Mouse (Mus musculus) B cell, adult 2 months (primary cell): ENCODE measurements around the gene Arid5a.
A peak's percentile ranks its signal among the peaks of the same experiment; 100 is the strongest.

ENCODE experiments used
- DNase-seq, 2 experiments: peaks; one replicate each; pipeline ENCODE4 v3.0.0; 2022

Arid5a gene

DNA sequence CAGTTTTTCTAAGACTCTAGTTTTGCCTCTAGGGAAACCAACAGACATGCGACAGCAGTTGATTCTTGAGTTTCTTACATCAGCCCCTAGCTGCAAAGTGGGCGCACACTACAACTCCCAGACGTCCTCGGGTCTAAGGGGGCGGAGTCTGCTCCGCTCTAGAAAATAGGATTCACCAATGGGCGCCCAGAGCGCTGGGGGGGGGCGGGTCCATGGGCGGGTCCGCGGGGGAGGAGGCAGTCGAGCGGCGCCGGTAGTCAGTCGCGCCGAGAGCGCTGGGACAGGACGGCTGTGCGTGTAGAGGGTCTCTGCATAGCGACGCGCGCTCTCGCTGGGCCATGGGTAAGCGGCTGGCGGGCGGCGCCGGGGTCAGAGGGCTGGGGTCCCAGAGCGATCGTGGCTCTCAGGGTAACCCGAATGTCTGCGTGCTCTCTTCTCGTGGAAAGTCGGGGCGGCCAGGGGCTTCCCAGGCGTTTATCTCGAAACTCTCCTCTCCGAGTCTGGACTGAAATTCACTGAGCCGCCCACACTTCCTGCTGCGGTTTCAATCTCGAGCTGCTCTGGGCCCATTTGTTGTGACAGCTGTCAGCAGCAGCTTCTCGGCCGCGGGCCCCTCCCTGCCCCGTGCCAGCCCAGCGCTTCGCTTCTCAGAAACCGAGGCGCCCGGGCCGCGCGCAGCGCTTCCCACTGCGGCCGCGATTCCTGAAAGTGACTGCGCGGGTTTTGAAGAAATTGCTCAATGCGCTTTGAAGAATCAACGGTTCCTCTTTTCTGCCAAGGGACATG is at the start of gene Arid5a:
Arid5a (plus strand) TSS at position 239 of the 786 bp plus-strand sequence.
- peak; percentile 93 to 94 for DNase-seq

DNA sequence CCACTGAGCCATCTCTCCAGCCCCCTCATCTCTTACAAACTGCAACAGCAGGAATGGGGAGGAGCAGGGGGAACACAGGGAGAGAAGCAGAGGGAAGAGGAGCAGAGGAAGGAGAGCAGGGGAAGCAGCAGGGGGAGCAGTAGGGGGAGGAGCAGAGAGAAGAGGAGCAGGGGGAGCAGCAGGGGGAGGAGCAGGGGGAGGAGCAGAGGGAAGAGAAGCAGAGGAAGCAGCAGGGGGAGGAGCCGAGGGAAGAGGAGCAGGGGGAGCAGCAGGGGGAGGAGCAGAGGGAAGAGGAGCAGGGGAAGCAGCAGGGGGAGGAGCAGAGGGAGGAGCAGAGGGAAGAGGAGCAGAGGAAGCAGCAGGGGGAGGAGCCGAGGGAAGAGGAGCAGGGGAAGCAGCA is 48.9 kb upstream of the Arid5a start:
- no peak for DNase-seq

GRCm38 (mm10) chr1:36259281-36259680 is 48.3 kb upstream of the Arid5a start:
- DNase-seq: no peak

DNA sequence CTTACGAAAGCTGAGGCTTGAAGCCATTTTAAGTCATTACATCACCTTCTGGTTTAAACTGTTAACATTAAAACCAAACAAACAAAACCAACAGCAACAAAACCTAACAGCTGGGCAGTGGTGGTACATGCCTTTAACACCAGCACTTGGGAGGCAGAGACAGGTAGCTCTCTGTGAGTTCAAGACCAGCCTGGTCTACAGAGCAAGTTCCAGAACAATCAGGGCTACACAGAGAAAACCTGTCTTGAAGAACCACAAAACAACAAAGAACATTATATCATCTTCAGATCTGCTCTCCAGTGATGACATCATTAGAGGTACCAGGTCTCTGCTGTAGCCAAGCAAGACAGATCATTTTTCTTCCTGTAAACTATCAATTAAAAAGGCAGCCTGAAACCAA is 47.1 kb upstream of the Arid5a start:
- DNase-seq: no peak

GRCm38 (mm10) chr1:36261708-36262504 is 45.6 kb upstream of the Arid5a start:
- DNase-seq: peak; percentile 74 to 78

DNA sequence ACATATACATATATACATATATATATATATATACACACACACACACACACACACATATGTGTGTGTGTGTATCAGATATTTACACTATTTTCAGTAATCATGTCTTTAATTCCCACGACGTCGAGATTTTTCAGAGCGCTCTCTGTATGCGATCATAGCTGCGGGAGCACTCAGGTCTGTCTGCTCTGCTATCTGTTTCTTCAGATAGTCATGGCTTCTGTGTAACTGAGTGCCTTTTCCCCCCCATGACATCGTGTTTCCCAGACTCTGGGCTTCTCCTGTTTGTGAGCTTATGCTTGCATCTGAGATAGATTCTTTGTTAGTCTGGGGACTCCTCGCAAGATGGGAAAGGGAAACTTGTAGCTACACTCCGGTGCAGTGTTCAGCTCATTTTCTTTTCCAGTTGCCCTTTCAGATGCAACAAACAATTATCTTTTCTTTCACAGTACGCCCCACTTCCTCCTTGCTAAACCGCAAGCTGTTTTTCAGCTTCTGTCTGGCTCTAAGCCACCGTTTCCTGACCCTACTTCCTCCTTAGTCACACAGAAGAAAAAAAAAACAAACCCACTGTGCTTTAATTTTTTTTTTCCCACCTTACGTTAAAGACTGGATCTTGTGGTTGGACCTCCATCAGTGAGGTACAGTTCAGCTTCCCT is 43.6 kb upstream of the Arid5a start:
- peak; percentile 74 to 80 for DNase-seq

- DNase-seq: no peak
These were observed 41.2 kb upstream of the Arid5a start for GRCm38 (mm10) chr1:36266293-36266692.

- no peak for DNase-seq
These were observed 39.9 kb upstream of the Arid5a start for GRCm38 (mm10) chr1:36267595-36267994.

DNA sequence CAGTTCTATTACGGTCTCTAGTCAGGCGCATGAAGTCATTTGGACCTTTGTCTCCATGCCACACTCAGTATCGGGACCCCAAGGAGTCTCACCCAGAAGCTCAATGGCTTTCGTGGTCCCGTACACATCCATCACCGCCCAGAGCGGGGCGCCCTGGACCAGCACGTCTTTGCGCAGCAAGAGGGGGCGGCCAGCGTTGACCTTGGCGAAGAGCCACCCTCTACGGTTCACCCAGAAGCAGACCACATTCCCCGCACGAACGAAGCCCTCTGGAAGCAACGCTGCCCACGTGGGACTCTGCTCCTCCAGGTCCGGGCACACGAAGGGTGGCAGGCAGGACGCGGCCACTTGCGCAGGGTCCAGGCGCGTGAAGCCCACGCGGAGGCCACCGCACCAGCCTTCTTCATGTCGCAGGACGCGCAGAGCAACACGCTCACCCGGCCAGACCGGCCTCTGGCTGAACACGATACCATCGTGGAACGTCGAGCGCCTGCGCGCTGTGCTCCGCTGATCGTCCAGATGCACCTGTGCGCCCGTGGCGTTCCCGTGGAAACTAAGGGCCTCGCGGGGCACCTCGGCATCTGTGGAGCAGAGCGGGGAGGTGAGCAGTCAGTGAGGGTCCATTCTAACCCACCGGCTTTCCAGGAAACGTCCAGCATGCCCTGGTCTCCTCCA is 38.3 kb upstream of the Arid5a start:
- DNase-seq: no peak

DNA sequence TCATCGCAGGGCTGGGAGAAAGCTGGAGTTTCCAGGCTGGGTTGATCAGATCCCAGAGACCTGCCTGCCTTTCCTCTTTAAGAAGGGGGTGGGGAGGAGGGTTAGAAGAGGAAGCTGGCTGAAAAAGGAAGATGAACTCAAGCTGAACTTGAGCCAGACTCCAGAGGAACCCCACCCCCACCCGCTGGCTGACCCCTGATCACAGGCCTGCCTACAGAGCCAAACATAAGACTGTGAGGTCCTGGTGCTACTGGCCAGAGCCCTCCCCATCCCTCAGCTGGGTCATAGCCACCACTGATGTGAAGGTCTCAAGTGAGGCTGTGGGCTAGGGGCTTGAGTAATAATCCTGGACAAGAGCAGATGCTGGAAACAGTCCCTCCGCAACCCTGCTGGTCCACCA is 36.9 kb upstream of the Arid5a start:
- no peak for DNase-seq

- DNase-seq: peak in 1 of 2 experiments; percentile 39
These were observed 35.9 kb upstream of the Arid5a start for GRCm38 (mm10) chr1:36271516-36272230.

DNA sequence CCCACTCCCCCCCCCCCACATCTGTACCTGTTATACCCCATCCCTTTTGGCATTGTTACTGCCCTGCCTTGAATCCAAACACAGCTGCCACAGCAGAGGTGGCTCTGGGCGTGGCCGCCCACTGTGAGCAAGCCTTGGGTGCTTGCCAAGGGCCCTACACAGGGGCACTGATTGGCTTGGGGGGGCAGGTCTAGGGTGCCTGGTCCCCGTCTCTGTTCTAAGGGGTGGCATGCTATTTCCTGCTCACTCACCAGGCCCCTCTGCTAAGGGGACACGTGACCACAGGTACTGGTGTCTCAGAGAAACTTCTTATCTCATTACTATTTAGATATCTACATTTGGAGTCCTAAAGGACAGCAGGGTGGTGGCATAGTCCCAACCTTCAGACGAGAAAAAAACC is 35.0 kb upstream of the Arid5a start:
- peak; percentile 75 to 78 for DNase-seq

GRCm38 (mm10) chr1:36273288-36273687 is 34.2 kb upstream of the Arid5a start:
- peak; percentile 78 to 84 for DNase-seq

DNA sequence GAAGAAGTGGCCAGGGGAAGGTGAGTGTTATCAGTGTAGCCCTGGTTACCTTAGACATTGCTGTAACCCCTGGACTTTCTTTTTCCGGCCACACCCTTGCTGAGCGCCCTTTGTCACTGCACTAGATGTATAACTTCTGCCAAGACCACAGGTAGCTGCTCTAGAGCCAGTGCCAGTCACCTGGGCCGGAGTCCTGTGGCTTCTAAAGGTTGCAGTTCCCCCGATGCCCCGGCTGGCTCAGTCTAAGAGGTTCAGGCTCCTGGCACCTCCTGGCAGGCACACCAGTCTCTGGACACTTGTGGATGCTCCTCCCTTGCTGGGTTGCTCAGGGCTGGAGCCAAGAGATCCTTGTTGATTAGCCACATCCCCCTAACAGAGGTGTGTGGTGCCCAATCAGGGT is 33.1 kb upstream of the Arid5a start, which contains the start of gene Neurl3:
Neurl3 (minus strand) TSS at position 225 of the 400 bp plus-strand sequence.
- no peak for DNase-seq

DNA sequence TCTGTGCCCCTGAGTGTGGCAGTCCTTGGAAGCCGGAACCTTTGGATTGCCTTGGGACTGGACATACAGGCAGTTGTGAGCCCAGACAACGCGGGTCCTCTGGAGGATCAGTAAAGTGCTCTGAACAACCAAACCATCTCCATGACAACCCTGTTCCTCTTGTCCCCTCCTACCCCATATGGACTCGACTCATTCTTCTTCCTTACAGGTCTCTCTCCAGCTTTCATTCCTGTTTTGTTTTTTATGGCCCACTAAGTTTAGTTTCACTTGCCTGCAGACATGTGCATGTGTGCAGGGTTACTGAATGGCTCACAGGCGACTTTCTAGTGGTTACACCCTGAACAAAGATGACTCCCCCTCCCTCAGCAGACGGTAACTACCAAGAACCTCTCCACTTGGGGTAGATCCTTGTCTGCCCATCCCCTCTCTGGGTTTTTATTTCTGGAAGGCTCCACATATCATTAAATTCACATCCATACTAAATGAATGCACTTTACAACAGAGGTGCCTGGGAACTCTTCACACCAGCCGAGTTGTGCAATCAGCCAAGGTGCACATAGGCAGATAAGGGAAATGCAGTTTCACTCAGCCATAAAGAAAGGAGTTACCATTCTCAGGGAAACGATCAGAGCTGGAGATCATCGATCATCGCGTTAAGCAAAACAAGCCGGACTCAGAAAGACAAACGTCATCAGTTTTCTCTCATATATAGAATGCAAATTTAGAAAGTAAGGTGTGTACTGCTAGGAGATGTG is 31.7 kb upstream of the Arid5a start:
- no peak for DNase-seq

DNA sequence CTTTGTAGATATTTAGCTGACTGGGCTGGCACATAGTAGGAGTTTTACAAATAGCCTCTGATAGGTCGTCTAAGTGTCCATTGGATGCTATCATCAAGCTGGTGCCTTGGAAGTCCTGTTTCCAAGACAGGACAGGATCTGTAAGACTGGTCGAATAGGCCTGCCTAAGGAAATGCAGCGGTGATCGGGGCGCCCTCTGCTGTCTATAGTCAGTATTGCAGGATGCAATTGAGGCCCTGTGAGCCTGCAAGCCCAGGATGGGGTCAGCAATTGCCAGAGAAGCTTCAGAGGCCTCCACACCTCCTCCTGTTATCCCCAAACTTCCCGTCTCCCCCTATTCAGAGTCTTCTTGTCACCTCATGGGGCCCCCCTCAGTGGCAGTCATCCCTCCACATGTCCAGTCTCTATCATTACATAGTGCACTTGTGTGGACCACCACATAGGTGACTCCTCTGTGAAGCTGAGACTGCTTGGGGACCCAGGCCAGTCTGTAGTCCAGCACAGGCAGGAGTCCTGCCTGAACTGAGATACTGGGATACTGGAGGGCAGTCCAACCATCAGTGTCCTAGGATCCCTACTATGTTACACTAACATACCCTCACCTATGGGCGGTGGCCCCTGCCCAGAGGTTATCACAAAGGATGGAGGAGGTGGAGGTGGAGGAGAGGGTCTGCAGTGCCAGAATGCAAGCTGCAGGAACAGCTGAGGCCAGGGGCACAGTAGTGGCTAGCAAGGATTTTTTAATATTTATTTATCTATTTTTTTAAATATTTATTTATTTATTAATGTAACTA is 30.1 kb upstream of the Arid5a start:
- DNase-seq: peak; percentile 94

- peak; percentile 95 to 96 for DNase-seq
These were observed 28.3 kb upstream of the Arid5a start for GRCm38 (mm10) chr1:36279202-36279601.

- DNase-seq: no peak
These were observed 26.6 kb upstream of the Arid5a start for GRCm38 (mm10) chr1:36280938-36281337.

DNA sequence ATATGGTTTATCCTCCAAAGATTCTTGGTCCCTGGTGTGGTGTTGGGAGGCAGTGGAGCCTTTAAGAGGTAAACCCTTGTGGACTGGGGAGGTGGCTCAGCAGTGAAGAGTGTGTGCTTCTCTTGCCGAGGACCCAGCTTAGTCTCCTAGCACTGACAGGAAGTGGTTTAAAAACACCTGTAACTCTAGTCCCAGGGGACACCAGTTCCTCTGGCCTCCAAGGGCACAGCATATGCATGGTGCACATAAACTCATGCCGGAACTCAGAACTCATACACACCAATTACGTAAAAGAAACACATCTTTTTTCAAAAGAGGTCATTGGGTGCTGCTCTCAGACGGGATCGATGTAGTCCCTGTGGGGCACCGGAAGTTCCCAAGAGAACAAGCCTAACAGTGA is 25.7 kb upstream of the Arid5a start:
- peak; percentile 77 to 82 for DNase-seq

GRCm38 (mm10) chr1:36293470-36293869 is 14.1 kb upstream of the Arid5a start:
- no peak for DNase-seq

GRCm38 (mm10) chr1:36294402-36294801 is 13.1 kb upstream of the Arid5a start:
- peak in 1 of 2 experiments; percentile 54 for DNase-seq
